ENCODE assay signal across 8 mouse cellular contexts in the genomic region with DNA sequence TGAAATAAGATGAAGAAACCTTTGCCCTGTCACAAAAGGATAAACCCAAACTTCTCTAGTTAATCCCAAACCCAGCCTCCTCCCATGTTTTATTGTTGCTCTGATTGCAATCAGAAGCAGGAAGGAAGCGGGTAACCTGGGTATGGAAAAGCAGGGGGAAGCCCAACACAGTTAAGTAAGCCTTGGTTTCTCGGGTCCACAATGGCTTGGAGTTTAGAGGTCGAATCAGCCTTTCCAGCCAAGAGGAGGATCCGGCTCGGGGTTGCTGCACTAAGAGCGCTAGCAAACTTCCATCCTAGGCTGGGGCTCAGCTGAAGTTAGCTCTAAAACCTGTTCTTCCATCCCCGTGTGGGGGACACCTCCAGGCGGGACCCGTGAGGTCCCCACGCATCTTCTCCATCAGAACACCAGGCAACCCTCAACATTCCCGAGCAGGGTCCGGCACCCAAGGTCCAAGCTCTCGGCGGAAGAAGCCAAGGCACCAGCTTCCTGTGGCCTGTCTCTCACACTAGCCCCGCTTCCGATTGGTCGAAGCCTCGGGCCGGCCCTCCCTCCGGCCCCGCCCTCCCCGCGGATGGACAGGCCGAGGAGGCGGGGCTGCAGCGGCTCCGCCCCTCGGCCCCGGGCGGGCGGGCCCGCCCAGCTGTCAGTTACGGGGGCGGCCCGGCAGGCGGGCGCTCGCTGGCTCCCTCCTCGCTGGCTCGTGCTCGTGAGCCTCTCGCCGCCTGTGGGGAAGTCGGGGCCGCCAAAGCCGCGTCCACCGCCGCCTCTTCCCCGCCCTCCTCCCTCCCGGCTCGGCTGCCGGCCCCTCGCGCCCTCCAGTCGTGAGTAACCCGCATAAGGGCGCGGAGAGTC. TPM values are rescaled to one million over a fixed set of nuclear protein-coding genes. Genes with fewer than 3 reads are reported as not detected.
DNase-seq lines count a peak whose midpoint lies in the region; ATAC-seq and TF ChIP-seq lines count a peak whose summit lies in the region.

A gene (plus strand): TSS at position 605 of the 855 bp plus-strand sequence.

- H3K27me3 ChIP-seq in embryonic facial prominence, embryonic 15.5 days, result no peaks in the 10 kb centered on the region
- H3K27me3 ChIP-seq in limb, embryonic 13.5 days, result no peaks in the 10 kb centered on the region
- H3K27me3 ChIP-seq in midbrain, embryonic 15.5 days (replicated peaks), result no peaks in the 10 kb centered on the region

- peak; percentile 15; the same call in 1 of the 2 replicates for TF ChIP-seq POLR2A in bone marrow macrophage, adult 2 months (IDR thresholded peaks at IDR 0.05; ENCODE audit: borderline replicate concordance, low read depth, low read length)

- peak within 1 kb of the TSS; percentile 99 for H3K4me3 ChIP-seq in bone marrow macrophage, adult 2 months (ENCODE audit: insufficient read depth, low read length)
- H3K4me3 ChIP-seq in embryonic facial prominence, embryonic 15.5 days (replicated peaks), result peak within 1 kb of the TSS; percentile 92
- H3K4me3 ChIP-seq in limb, embryonic 13.5 days, result peak within 1 kb of the TSS; percentile 63
- H3K4me3 ChIP-seq in midbrain, embryonic 15.5 days, result peak within 1 kb of the TSS; percentile 71

- no peaks in the 10 kb centered on the region for H3K36me3 ChIP-seq in embryonic facial prominence, embryonic 15.5 days
- H3K36me3 ChIP-seq in limb, embryonic 13.5 days, result no peaks in the 10 kb centered on the region
- H3K36me3 ChIP-seq in midbrain, embryonic 15.5 days (replicated peaks), result no peaks in the 10 kb centered on the region

- peak; percentile 98 for ATAC-seq in embryonic facial prominence, embryonic 15.5 days (ENCODE audit: insufficient number of reproducible peaks, low FRiP score, low TSS enrichment, low read depth)
- peak; percentile 97 for ATAC-seq in limb, embryonic 13.5 days (ENCODE audit: low FRiP score, low read depth)
- ATAC-seq in midbrain, embryonic 15.5 days (replicated peaks), result peak; percentile 98

- DNase-seq in B cell, adult 2 months, result peak; percentile 82 to 85
- peak; percentile 91 to 92 for DNase-seq in heart, adult 9 months (ENCODE audit: low spot score in 2 of 2)
- peak; percentile 94 for DNase-seq in kidney, adult 9 months
- peak; percentile 84 to 87 for DNase-seq in spleen, adult 18-20 months

- no peak for TF ChIP-seq CTCF in bone marrow macrophage, adult 2 months (IDR thresholded peaks at IDR 0.05; ENCODE audit: low read depth, low read length)

- H3K27ac ChIP-seq in bone marrow macrophage, adult 2 months (ENCODE audit: insufficient read depth, low read depth, low read length), result peak within 1 kb of the TSS; percentile 84
- H3K27ac ChIP-seq in embryonic facial prominence, embryonic 15.5 days (replicated peaks), result peak within 1 kb of the TSS; percentile 94
- H3K27ac ChIP-seq in limb, embryonic 13.5 days, result peak within 1 kb of the TSS; percentile 83
- H3K27ac ChIP-seq in midbrain, embryonic 15.5 days, result peak within 1 kb of the TSS; percentile 85

- 1% methylated on average over 51 of the region's 59 CpGs for WGBS in embryonic facial prominence, embryonic 15.5 days
- under 1% methylated on average over 47 of the region's 59 CpGs for WGBS in limb, embryonic 13.5 days
- WGBS in midbrain, embryonic 15.5 days, result under 1% methylated on average over 57 of the region's 59 CpGs

- peaks cover 17% of the 10 kb centered on the region for H3K4me1 ChIP-seq in bone marrow macrophage, adult 2 months (ENCODE audit: control insufficient read depth, insufficient read depth, low read length)
- peaks cover 17% of the 10 kb centered on the region for H3K4me1 ChIP-seq in embryonic facial prominence, embryonic 15.5 days
- H3K4me1 ChIP-seq in limb, embryonic 13.5 days, result peaks cover 16% of the 10 kb centered on the region
- H3K4me1 ChIP-seq in midbrain, embryonic 15.5 days, result peaks cover 23% of the 10 kb centered on the region

- H3K9ac ChIP-seq in embryonic facial prominence, embryonic 15.5 days, result peak within 1 kb of the TSS; percentile 81
- peak within 1 kb of the TSS; percentile 82 for H3K9ac ChIP-seq in limb, embryonic 13.5 days
- H3K9ac ChIP-seq in midbrain, embryonic 15.5 days, result peak within 1 kb of the TSS; percentile 63

- no peaks in the 10 kb centered on the region for H3K9me3 ChIP-seq in embryonic facial prominence, embryonic 15.5 days (replicated peaks)
- no peaks in the 10 kb centered on the region for H3K9me3 ChIP-seq in limb, embryonic 13.5 days
- H3K9me3 ChIP-seq in midbrain, embryonic 15.5 days, result no peaks in the 10 kb centered on the region

- H3K4me2 ChIP-seq in embryonic facial prominence, embryonic 15.5 days (replicated peaks), result peak within 1 kb of the TSS; percentile 72
- peak within 1 kb of the TSS; percentile 86 for H3K4me2 ChIP-seq in limb, embryonic 13.5 days (replicated peaks)
- H3K4me2 ChIP-seq in midbrain, embryonic 15.5 days, result peak within 1 kb of the TSS; percentile 82

RNA-seq across cellular contexts. Expression of the gene that starts here (rescaled TPM):
- polyA plus RNA-seq in bone marrow macrophage, adult 2 months (2012; ENCODE audit: insufficient read depth, insufficient read length, missing spikeins), result 37.9 and 43.9 TPM in 2 replicates
- 22.8 and 23.5 TPM in 2 replicates for polyA plus RNA-seq in embryonic facial prominence, embryonic 15.5 days (2015; fragmentation: Nextera tagmentation; extraction: Ambion mirVana)
- 17.6 and 19.4 TPM in 2 replicates for polyA plus RNA-seq in limb, embryonic 13.5 days (2015; fragmentation: Nextera tagmentation; extraction: Ambion mirVana)
- polyA plus RNA-seq in midbrain, embryonic 15.5 days (2015; fragmentation: Nextera tagmentation; extraction: Ambion mirVana), result 21.1 and 22.7 TPM in 2 replicates

Comparison
In these comparisons a context has a peak if more than half of its experiments do, and no peak if none do; other contexts are left out.
1. Peak in every context shown above with its lines: DNase-seq, ATAC-seq, H3K4me3 ChIP-seq and H3K27ac ChIP-seq.